Mouse (Mus musculus) adrenal gland, postnatal 10 days (tissue): ENCODE measurements around the gene Rai2. TPM values are rescaled to one million over a fixed set of nuclear protein-coding genes. Genes with fewer than 3 reads are reported as not detected.

Experiments
- DNase-seq: peaks from one replicate; pipeline ENCODE4 v3.0.0; 2021; ENCODE audit warnings: mixed read lengths
- long read RNA-seq, 2 experiments: library from polyadenylated mRNA; stranded (forward); transcript quantifications; one replicate each; pipeline ENCODE4 v2.0.0; 2021
- total RNA-seq, 2 experiments: library from RNA; stranded (reverse); gene quantifications; 2 replicates each; pipeline ENCODE4 v1.2.3; 2021

The Rai2 gene
- 10 to 100 TPM; 12.5 to 19.1 TPM for total RNA-seq
- long read RNA-seq, experiment 1, partial matches to known transcripts, result 2 of 7 reads
- long read RNA-seq, experiment 1, other reads (novel, unspliced or antisense), result 1 of 7 reads
- long read RNA-seq, experiment 2, partial matches to known transcripts, result 2 of 5 reads
- long read RNA-seq, experiment 2, other reads (novel, unspliced or antisense), result 0 of 5 reads

- peak; percentile 68 for DNase-seq
Observed at GRCm38 (mm10) chrX:161716865-161717763, at the start of gene Rai2. Rai2 (plus strand) TSS chrX:161717069.

- DNase-seq, result peak; percentile 2
Observed at GRCm38 (mm10) chrX:161689336-161689735, 27.5 kb upstream of the Rai2 start.

GRCm38 (mm10) chrX:161716503-161716864 is 385 bp upstream of the Rai2 start:
- no peak for DNase-seq

DNA sequence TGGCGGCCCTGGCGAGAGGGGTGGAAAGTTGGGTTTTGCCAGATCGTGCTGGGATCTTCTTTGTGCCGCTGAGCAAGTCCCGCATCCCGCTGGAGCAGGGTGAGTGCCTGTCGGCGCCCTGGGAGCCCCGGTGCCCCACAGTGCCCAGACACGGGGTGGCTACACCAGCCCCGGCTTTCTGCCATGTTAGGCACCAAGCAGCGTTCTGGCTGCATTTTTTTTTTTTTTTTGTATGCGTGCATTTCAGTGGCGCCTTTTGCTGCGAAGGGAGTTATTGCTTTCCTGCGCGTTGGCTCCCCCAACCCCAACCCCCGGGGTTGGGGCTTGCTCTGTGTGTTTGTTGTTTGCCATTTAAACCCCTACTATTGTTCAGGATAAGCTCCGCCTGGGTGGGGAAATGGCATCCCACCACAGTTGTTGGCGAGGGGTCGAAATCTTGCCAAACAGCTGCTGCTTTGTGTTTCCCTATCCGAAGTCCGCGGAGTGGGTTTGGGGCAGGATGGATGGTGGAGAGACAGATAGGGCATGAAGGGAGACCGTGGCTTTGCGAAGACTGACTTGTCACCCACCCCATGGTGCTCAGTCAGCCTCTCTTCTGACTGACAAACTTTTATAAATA is 1.0 kb downstream of the Rai2 start:
- DNase-seq, result no peak

DNA sequence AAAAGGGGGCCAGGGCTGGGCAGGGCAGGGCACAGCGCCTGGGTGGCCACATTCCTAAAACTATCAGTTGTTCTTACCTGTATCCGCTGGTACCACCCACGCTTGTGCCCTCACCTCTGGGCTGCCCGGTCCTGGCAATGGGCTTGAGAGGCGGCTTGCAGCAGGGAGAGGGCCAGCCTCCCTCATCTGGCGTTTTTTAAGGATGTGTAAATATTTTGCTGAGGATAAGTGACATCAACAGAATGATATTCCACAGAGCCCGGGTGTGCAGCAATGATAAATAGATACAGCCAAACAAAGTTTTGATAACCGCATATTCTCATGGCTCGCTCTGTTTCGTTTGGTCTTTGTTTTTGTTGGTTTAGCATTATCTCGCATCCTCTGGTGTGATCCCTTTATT is 1.7 kb downstream of the Rai2 start:
- DNase-seq, result no peak

- no peak for DNase-seq
Observed at GRCm38 (mm10) chrX:161721082-161721481, 4.2 kb downstream of the Rai2 start.

DNA sequence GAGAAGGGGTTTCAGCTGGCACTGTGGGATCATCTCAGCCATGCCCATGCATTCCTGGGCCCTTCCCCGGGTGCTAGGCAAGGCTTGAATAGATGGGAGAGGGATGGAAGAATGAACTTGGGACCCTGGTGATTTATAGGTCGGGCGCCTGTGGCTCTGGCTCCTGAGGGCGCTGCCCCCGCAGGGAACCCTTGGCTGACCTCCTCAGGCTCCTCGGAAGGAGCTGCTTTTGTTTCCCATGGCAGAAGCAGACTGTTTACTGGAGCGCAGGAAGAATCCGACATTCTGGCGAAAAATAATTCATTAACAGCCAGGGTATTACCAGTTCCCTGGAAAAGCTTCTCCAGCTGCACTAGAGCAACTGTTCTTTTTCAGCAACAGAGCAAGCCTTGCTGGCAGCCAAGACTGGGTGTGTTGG is 6.5 kb downstream of the Rai2 start:
- no peak for DNase-seq

- DNase-seq, result no peak
Observed at GRCm38 (mm10) chrX:161726257-161726656, 9.4 kb downstream of the Rai2 start.

DNA sequence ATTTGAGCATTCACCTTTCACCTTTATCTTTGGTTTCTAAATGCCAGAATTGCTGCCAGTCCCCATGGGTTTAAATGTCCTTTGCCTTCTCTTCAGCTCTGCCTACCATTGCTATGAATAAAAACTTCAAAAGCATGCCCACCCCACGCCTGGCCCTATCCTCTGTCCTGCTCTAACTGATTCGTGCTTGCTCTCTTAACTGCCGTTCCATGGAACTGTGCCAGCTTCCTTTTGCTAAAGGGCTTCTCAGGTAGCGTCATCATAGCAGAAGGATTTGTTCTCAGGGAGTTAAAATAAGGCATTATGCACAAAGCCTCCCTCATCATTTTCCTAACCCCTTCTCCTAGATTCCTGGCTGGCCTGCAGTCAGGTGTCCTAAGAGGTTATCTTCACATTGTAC is 11.6 kb downstream of the Rai2 start:
- no peak for DNase-seq

DNA sequence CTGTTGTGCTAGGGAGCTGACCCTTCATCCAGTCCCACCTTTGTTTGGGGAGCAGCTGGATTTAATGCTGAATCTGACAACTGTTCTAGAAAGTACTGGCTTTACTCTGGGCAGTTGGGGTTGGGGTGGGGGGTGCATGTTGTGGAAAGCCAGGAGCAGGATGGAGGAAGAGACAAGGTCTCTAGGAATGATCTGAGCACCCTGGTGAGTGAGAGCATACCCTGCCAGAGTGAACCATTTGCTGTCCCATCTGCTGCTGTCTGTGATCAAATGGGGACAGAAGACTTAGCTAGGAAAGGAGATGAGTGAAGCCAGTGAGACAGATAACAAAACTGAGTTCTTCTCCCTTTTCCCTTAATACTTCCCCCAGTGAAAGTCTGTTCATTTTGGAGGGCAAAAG is 13.2 kb downstream of the Rai2 start:
- no peak for DNase-seq

DNA sequence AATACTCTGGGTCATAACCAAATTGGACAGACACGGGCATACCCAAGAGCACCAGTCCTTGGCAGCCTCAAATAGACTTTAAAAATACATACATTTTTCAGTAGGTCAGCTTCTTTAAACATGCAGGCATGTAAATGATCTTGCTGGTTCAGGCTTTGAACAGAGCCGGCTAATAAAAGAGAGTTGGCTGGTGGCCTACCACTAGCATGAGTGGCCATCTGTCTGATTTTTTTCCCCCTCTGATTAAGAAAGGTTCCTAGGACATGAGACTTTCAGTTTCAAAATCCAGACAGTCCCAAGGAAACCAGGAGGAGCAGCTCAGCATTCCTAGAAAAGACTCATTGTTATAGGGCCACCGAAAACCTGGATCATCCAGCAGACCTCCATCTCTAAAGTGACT is 15.0 kb downstream of the Rai2 start:
- no peak for DNase-seq

- no peak for DNase-seq
Observed at GRCm38 (mm10) chrX:161733581-161734309, 16.9 kb downstream of the Rai2 start.

DNA sequence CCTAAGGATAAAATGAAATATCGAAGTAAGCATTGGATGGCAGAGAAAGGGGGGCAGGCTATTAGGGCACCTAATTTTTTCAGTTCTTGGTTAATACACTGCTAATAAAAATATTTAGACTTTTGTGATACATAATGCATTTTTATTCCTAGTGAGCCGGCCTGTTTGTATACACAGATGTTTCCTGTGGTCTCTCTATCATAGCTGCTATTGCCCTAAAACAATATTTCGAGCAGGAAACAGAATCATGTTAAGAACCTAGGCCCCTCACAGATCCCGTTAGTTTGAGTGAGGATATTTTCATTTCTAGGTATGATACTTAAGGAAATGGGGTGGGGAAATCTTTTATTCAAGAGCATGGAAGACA is 17.4 kb downstream of the Rai2 start:
- DNase-seq, result no peak

- DNase-seq, result no peak
Observed at GRCm38 (mm10) chrX:161739374-161739773, 22.5 kb downstream of the Rai2 start.

GRCm38 (mm10) chrX:161743080-161743479 is 26.2 kb downstream of the Rai2 start:
- DNase-seq, result no peak

DNA sequence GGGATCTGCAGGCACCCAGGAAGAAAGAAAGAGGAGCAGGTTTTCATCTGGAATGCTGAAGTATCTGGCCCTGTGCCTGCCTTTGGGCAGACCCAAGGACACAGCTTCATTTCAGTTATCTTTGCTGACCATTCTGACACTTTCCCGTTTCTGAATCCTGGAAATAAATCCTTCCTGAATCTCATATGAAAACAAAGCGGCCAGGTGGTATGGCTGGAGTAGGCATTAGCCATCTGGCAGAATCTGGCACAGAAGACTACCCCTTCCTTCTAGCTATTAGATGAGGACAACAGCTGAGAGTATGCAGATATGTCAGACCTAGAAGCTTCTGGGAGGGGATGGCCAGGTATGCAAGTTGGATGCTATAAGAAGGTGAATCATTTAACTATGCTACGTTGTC is 28.4 kb downstream of the Rai2 start:
- peak; percentile 12 for DNase-seq

DNA sequence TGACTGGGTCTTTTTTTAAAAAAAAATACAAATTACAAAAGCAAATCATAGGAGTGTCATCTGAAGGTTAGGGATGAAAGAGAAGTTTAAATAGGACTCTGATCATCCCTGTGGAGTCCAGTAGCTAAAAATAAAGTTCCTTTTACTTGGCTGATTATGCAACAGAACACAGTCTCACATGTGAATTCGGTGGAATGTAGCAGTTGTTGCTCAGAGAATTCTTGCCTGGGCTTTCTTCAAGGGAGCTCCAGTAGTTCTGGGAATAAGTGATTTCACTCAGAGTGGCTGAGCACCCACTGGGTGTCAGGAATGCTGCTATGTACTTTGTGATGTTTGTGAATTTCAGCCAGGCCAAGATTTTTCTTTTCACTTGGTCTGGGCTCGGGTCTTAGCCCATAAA is 30.5 kb downstream of the Rai2 start:
- no peak for DNase-seq

DNA sequence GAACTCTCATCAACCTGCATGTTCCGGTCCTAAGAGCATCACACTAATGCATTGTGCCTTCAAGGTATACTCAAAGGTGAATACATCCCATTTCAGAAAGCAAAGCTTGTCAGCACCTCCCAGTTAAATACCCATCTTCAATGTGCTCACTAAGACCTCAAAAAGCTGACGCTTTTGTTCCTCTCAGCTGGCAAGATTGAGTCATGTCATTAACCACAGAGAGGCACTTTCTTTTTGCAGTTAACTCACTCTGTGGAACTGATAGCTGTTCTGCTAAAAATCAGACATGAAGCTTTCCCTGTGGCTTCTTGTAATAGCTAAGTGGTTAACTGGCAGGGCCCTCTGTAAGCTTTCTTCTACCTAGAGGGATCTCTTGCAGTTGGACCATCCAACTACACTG is 36.6 kb downstream of the Rai2 start:
- DNase-seq, result no peak

DNA sequence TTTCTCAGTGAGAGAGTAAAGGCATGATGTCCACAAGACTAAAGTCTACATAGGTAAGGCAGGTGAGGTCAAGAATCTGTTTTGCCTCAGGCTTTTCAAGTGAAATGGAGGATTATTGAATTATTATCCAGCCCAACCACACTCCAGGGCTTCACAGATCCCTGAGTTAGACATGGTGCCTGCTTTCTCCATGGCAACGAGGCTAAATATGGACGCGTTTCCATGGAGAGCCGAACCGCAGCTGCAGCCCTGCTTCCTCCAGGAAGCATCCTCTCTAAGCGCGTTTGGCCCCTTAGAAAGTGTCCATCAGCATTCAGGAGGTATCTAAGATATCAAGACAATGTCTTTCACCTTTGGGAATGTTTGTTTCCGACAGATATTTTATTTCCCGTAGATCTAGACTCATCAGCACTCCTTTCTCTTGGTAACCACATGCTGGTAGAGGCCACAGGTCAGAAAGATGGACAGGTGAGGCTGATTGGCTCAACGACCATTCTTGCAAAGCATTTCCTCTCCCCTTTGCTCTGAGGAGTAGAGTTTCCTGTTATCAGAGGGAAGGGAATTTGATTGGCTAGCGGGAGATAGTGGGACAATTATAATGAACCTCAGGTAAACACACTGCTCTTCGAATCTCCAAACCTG is 59.6 kb downstream of the Rai2 start:
- DNase-seq, result no peak

GRCm38 (mm10) chrX:161780321-161781034 is 63.6 kb downstream of the Rai2 start:
- no peak for DNase-seq

GRCm38 (mm10) chrX:161790182-161790581 is 73.3 kb downstream of the Rai2 start:
- peak; percentile 37 for DNase-seq

DNA sequence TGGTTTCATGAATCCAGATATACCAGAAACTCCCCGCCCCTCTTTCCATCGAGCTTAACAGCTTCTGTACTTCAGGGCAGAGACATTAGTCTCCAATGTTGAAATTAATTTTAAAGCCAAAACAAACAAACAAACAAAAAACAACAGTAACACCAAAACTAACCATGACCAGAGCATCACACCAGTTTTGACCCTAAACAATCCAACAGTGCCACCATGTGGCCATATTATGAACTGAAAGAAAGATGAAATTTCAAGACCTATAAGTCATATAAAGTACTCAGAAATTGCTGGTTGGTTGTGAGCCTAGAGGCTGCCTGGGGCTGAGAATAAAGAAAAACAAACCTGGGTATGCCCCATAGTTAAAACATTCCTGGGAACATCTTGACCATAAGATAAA is 109.3 kb downstream of the Rai2 start:
- DNase-seq, result peak; percentile 27
